Mouse (Mus musculus): ENCODE measurements around the gene Ighmbp2. TPM values are rescaled to one million over a fixed set of nuclear protein-coding genes. Genes with fewer than 3 reads are reported as not detected.

The Ighmbp2 gene
- polyA plus RNA-seq (2014; fragmentation: Nextera tagmentation; extraction: Ambion mirVana): 9.1 and 9.5 TPM in 2 replicates

GRCm38 (mm10) chr19:3282572-3283467, at the start of gene Ighmbp2, which contains the start of gene Mrpl21:
Gene Ighmbp2, minus strand, starts transcription at chr19:3283017.
Gene Mrpl21, plus strand, starts transcription at chr19:3282901.
- H3K4me1 ChIP-seq (ENCODE audit: control insufficient read depth, insufficient read depth, low read length): peaks cover 3% of the 10 kb centered on the region; the same call in 1 of the 2 replicates
- 0 out of 2 replicates have a peak within 1 kb of the TSS, but pooled peaks have one; percentile 2 for H3K27ac ChIP-seq (replicated peaks; ENCODE audit: low read depth, low read length)
- peak within 1 kb of the TSS; percentile 57 for H3K4me3 ChIP-seq (ENCODE audit: low read depth, low read length)
- peak; percentile 94 for DNase-seq (ENCODE audit: low spot score)
- ATAC-seq (ENCODE audit: insufficient number of reproducible peaks, low FRiP score, low TSS enrichment, low read depth): peak; percentile 90
- H3K9ac ChIP-seq (ENCODE audit: low read length): peak within 1 kb of the TSS; percentile 77
- H3K4me2 ChIP-seq (ENCODE audit: low read depth, severe bottlenecking): peak within 1 kb of the TSS; percentile 57
- WGBS: under 1% methylated on average over 49 of the region's 49 CpGs
- no peaks in the 10 kb centered on the region for H3K27me3 ChIP-seq (ENCODE audit: control insufficient read depth, insufficient read depth, low read length)
- peaks cover 3% of the 10 kb centered on the region; the same call in 1 of the 2 replicates for H3K36me3 ChIP-seq (ENCODE audit: control insufficient read depth, insufficient read depth, low read length)
- no peaks in the 10 kb centered on the region for H3K9me3 ChIP-seq (ENCODE audit: control insufficient read depth, low read length)

GRCm38 (mm10) chr19:3326479-3327047, 43.7 kb upstream of the Ighmbp2 start:
- Histone ChIP-seq H3K27ac (replicated peaks; ENCODE audit: low read depth, low read length) (no peak overlapping the region), H3K27me3 (ENCODE audit: control insufficient read depth, insufficient read depth, low read length) (peaks cover 8% of the 10 kb centered on the region), H3K4me1 (ENCODE audit: control insufficient read depth, insufficient read depth, low read length) (0 out of 2 replicates have a peak, but pooled peaks cover 5% of the 10 kb centered on the region), H3K4me3 (ENCODE audit: low read depth, low read length) (no peak overlapping the region), H3K4me2 (ENCODE audit: low read depth, severe bottlenecking) (no peak overlapping the region), H3K9me3 (ENCODE audit: control insufficient read depth, low read length) (no peaks in the 10 kb centered on the region), H3K9ac (ENCODE audit: low read length) (no peak overlapping the region), H3K36me3 (ENCODE audit: control insufficient read depth, insufficient read depth, low read length) (no peaks in the 10 kb centered on the region)
- 82% methylated on average over 12 of the region's 12 CpGs for WGBS
- ATAC-seq (ENCODE audit: insufficient number of reproducible peaks, low FRiP score, low TSS enrichment, low read depth) (no peak), DNase-seq (ENCODE audit: low spot score) (no peak)

GRCm38 (mm10) chr19:3325771-3326478, 43.1 kb upstream of the Ighmbp2 start:
- Histone ChIP-seq H3K9me3 (ENCODE audit: control insufficient read depth, low read length) (no peaks in the 10 kb centered on the region), H3K36me3 (ENCODE audit: control insufficient read depth, insufficient read depth, low read length) (no peaks in the 10 kb centered on the region), H3K4me3 (ENCODE audit: low read depth, low read length) (no peak overlapping the region), H3K9ac (ENCODE audit: low read length) (peak overlapping the region; percentile 52), H3K27ac (replicated peaks; ENCODE audit: low read depth, low read length) (peak overlapping the region; percentile 68), H3K4me2 (ENCODE audit: low read depth, severe bottlenecking) (peak overlapping the region; percentile 83), H3K4me1 (ENCODE audit: control insufficient read depth, insufficient read depth, low read length) (0 out of 2 replicates have a peak, but pooled peaks cover 5% of the 10 kb centered on the region), H3K27me3 (ENCODE audit: control insufficient read depth, insufficient read depth, low read length) (peaks cover 9% of the 10 kb centered on the region)
- DNase-seq (ENCODE audit: low spot score): no peak
- 47% methylated on average over 15 of the region's 15 CpGs for WGBS
- ATAC-seq (ENCODE audit: insufficient number of reproducible peaks, low FRiP score, low TSS enrichment, low read depth): no peak

- Histone ChIP-seq H3K27ac (replicated peaks; ENCODE audit: low read depth, low read length) (peak overlapping the region; percentile 68), H3K9ac (ENCODE audit: low read length) (peak overlapping the region; percentile 44), H3K4me1 (ENCODE audit: control insufficient read depth, insufficient read depth, low read length) (0 out of 2 replicates have a peak, but pooled peaks cover 5% of the 10 kb centered on the region), H3K9me3 (ENCODE audit: control insufficient read depth, low read length) (no peaks in the 10 kb centered on the region), H3K36me3 (ENCODE audit: control insufficient read depth, insufficient read depth, low read length) (no peaks in the 10 kb centered on the region), H3K4me3 (ENCODE audit: low read depth, low read length) (peak overlapping the region; percentile 53), H3K4me2 (ENCODE audit: low read depth, severe bottlenecking) (peak overlapping the region; percentile 83), H3K27me3 (ENCODE audit: control insufficient read depth, insufficient read depth, low read length) (peaks cover 9% of the 10 kb centered on the region)
- ATAC-seq (ENCODE audit: insufficient number of reproducible peaks, low FRiP score, low TSS enrichment, low read depth) (peak; percentile 67), DNase-seq (ENCODE audit: low spot score) (peak; percentile 94)
- WGBS: under 1% methylated on average over 59 of the region's 59 CpGs
These were observed 42.3 kb upstream of the Ighmbp2 start for GRCm38 (mm10) chr19:3324931-3325711.

- H3K27ac ChIP-seq (replicated peaks; ENCODE audit: low read depth, low read length): no peak overlapping the region
- ATAC-seq (ENCODE audit: insufficient number of reproducible peaks, low FRiP score, low TSS enrichment, low read depth): no peak
- no peak overlapping the region for H3K9ac ChIP-seq (ENCODE audit: low read length)
- no peaks in the 10 kb centered on the region for H3K36me3 ChIP-seq (ENCODE audit: control insufficient read depth, insufficient read depth, low read length)
- H3K4me1 ChIP-seq (ENCODE audit: control insufficient read depth, insufficient read depth, low read length): 0 out of 2 replicates have a peak, but pooled peaks cover 5% of the 10 kb centered on the region
- H3K4me2 ChIP-seq (ENCODE audit: low read depth, severe bottlenecking): peak overlapping the region; percentile 83
- H3K4me3 ChIP-seq (ENCODE audit: low read depth, low read length): peak overlapping the region; percentile 53
- 3% methylated on average over 17 of the region's 17 CpGs for WGBS
- no peaks in the 10 kb centered on the region for H3K9me3 ChIP-seq (ENCODE audit: control insufficient read depth, low read length)
- DNase-seq (ENCODE audit: low spot score): peak; percentile 48
- H3K27me3 ChIP-seq (ENCODE audit: control insufficient read depth, insufficient read depth, low read length): peaks cover 9% of the 10 kb centered on the region
These were observed 41.5 kb upstream of the Ighmbp2 start for GRCm38 (mm10) chr19:3324271-3324811.

- ATAC-seq (ENCODE audit: insufficient number of reproducible peaks, low FRiP score, low TSS enrichment, low read depth) (peak; percentile 31; the same call in 1 of the 2 replicates), DNase-seq (ENCODE audit: low spot score) (peak; percentile 57)
- H3K27me3 ChIP-seq (ENCODE audit: control insufficient read depth, insufficient read depth, low read length): peaks cover 9% of the 10 kb centered on the region
- under 1% methylated on average over 34 of the region's 34 CpGs for WGBS
- no peaks in the 10 kb centered on the region for H3K36me3 ChIP-seq (ENCODE audit: control insufficient read depth, insufficient read depth, low read length)
- peak overlapping the region; percentile 1; the same call in 1 of the 2 replicates for H3K9ac ChIP-seq (ENCODE audit: low read length)
- no peak overlapping the region for H3K27ac ChIP-seq (replicated peaks; ENCODE audit: low read depth, low read length)
- H3K4me1 ChIP-seq (ENCODE audit: control insufficient read depth, insufficient read depth, low read length): 0 out of 2 replicates have a peak, but pooled peaks cover 5% of the 10 kb centered on the region
- H3K4me3 ChIP-seq (ENCODE audit: low read depth, low read length): peak overlapping the region; percentile 53
- H3K9me3 ChIP-seq (ENCODE audit: control insufficient read depth, low read length): no peaks in the 10 kb centered on the region
- H3K4me2 ChIP-seq (ENCODE audit: low read depth, severe bottlenecking): peak overlapping the region; percentile 83
These were observed 41.0 kb upstream of the Ighmbp2 start for GRCm38 (mm10) chr19:3323753-3324270.

- DNase-seq (ENCODE audit: low spot score) (peak; percentile 84), ATAC-seq (ENCODE audit: insufficient number of reproducible peaks, low FRiP score, low TSS enrichment, low read depth) (peak; percentile 80)
- 2% methylated on average over 47 of the region's 47 CpGs for WGBS
- H3K36me3 ChIP-seq (ENCODE audit: control insufficient read depth, insufficient read depth, low read length): no peaks in the 10 kb centered on the region
- H3K27ac ChIP-seq (replicated peaks; ENCODE audit: low read depth, low read length): no peak overlapping the region
- peak overlapping the region; percentile 51 for H3K9ac ChIP-seq (ENCODE audit: low read length)
- 0 out of 2 replicates have a peak, but pooled peaks cover 5% of the 10 kb centered on the region for H3K4me1 ChIP-seq (ENCODE audit: control insufficient read depth, insufficient read depth, low read length)
- peak overlapping the region; percentile 53 for H3K4me3 ChIP-seq (ENCODE audit: low read depth, low read length)
- peaks cover 9% of the 10 kb centered on the region for H3K27me3 ChIP-seq (ENCODE audit: control insufficient read depth, insufficient read depth, low read length)
- H3K9me3 ChIP-seq (ENCODE audit: control insufficient read depth, low read length): no peaks in the 10 kb centered on the region
- peak overlapping the region; percentile 83 for H3K4me2 ChIP-seq (ENCODE audit: low read depth, severe bottlenecking)
These were observed 40.4 kb upstream of the Ighmbp2 start for GRCm38 (mm10) chr19:3323201-3323621.

Measured in limb, embryonic 11.5 days (tissue).